Mouse (Mus musculus): Measurements from ENCODE around the gene Prf1.

- TF ChIP-seq POLR2A (IDR thresholded peaks at IDR 0.05; ENCODE audit: insufficient read depth, low read depth, low read length) (no peak), CTCF (IDR thresholded peaks at IDR 0.05) (no peak), EP300 (IDR thresholded peaks at IDR 0.05; ENCODE audit: insufficient read depth, low read depth, low read length) (no peak)
These were observed 15.1 kb downstream of the Prf1 start for GRCm38 (mm10) chr10:61312754-61313153.

All from heart, adult 2 months (tissue).